Mouse (Mus musculus) neutrophil, adult 83 days (primary cell): ENCODE measurements around the gene Sprr2a1. TPM values are rescaled to one million over a fixed set of nuclear protein-coding genes. Genes with fewer than 3 reads are reported as not detected.

Experiments
- total RNA-seq, 2 experiments: library from RNA; stranded (reverse); gene quantifications; one replicate each; pipeline ENCODE4 v1.2.4; 2023

Sprr2a1 gene
- not detected for total RNA-seq

GRCm38 (mm10) chr3:92215569-92215968, at the start of gene Sprr2a1, which contains the start of gene Sprr2a2:
Gene Sprr2a1 (plus strand): TSS chr3:92215799.
Gene Sprr2a2 (plus strand): TSS chr3:92215920.

Other genes starting within 250 kb of the Sprr2a1 start
- gene Pglyrp3, start 201.2 kb upstream of the Sprr2a1 start, total RNA-seq = not detected
- gene Lor, start 132.7 kb upstream of the Sprr2a1 start, total RNA-seq = not detected
- not detected for gene Prr9, start 91.9 kb upstream of the Sprr2a1 start, total RNA-seq
- gene Lelp1, start 73.1 kb upstream of the Sprr2a1 start, total RNA-seq = not detected
- gene Sprr2a2, start 121 bp downstream of the Sprr2a1 start, total RNA-seq = not detected
- not detected for gene Sprr2a3, start 69.6 kb downstream of the Sprr2a1 start, total RNA-seq
- not detected for gene Sprr2b, start 100.8 kb downstream of the Sprr2a1 start, total RNA-seq
- not detected for gene Sprr2d, start 123.3 kb downstream of the Sprr2a1 start, total RNA-seq
- not detected for gene Sprr2e, start 136.3 kb downstream of the Sprr2a1 start, total RNA-seq
- not detected for gene Sprr2f, start 149.4 kb downstream of the Sprr2a1 start, total RNA-seq
- gene Sprr2h, start 169.9 kb downstream of the Sprr2a1 start, total RNA-seq = not detected
- not detected for gene Sprr2i, start 192.2 kb downstream of the Sprr2a1 start, total RNA-seq
- not detected for gene Sprr2j-ps, start 202.3 kb downstream of the Sprr2a1 start, total RNA-seq
- 1 to 10 TPM in 1 of 2 experiments, under 1 TPM in 1; 0.53 to 1.4 TPM for gene Gm9774, start 213.6 kb downstream of the Sprr2a1 start, total RNA-seq
- not detected for gene Sprr2k, start 216.8 kb downstream of the Sprr2a1 start, total RNA-seq
- not detected for gene Sprr1b, start 223.0 kb downstream of the Sprr2a1 start, total RNA-seq
- not detected for gene Sprr3, start 242.9 kb downstream of the Sprr2a1 start, total RNA-seq